Mouse (Mus musculus) neural tube, embryonic 13.5 days (tissue): Measurements from ENCODE around the gene Rgs6. TPM values are rescaled to one million over a fixed set of nuclear protein-coding genes. Genes with fewer than 3 reads are reported as not detected.

Source experiments
- ATAC-seq: fragments of 200-750 bp; cut with Nextera tagmentation; 2 replicates; pipeline ENCODE4 v1.8.0; 2017; ENCODE audit warnings: low read depth, mild to moderate bottlenecking, moderate TSS enrichment, moderate library complexity
- H3K27ac ChIP-seq: fragments of 300-500 bp; sonication (generic); replicated peaks from 2 replicates; pipeline ENCODE4 v1.5.1; 2015; ENCODE audit warnings: moderate library complexity, mild to moderate bottlenecking, inconsistent platforms
- H3K27me3 ChIP-seq: fragments of 300-500 bp; sonication (generic); 2 replicates; pipeline ENCODE4 v1.6.1; 2015; ENCODE audit warnings: mild to moderate bottlenecking, inconsistent platforms
- H3K36me3 ChIP-seq: fragments of 300-500 bp; sonication (generic); 2 replicates; pipeline ENCODE4 v1.6.1; 2015; ENCODE audit warnings: mild to moderate bottlenecking, inconsistent platforms
- H3K4me1 ChIP-seq: fragments of 300-500 bp; sonication (generic); replicated peaks from 2 replicates; pipeline ENCODE4 v1.6.1; 2015; ENCODE audit warnings: inconsistent platforms
- H3K4me2 ChIP-seq: fragments of 300-500 bp; sonication (generic); 2 replicates; pipeline ENCODE4 v1.6.1; 2015; ENCODE audit warnings: inconsistent platforms, mild to moderate bottlenecking, moderate library complexity
- H3K4me3 ChIP-seq: fragments of 300-500 bp; sonication (generic); 2 replicates; pipeline ENCODE4 v1.5.1; 2015; ENCODE audit warnings: mild to moderate bottlenecking, inconsistent platforms
- H3K9ac ChIP-seq: fragments of 300-500 bp; sonication (generic); 2 replicates; pipeline ENCODE4 v1.6.1; 2015; ENCODE audit warnings: moderate library complexity, mild to moderate bottlenecking, inconsistent platforms
- H3K9me3 ChIP-seq: fragments of 300-500 bp; sonication (generic); 2 replicates; pipeline ENCODE4 v1.6.1; 2016; ENCODE audit warnings: inconsistent platforms
- WGBS: fragments of 180-500 bp; shearing (Covaris S2); methylation state at CpG from one replicate; pipeline ENCODE4 v1.1.7; 2015; 5-methylcytosine and 5-hydroxymethylcytosine counted together
- polyA plus RNA-seq: library from polyadenylated mRNA; unstranded; fragments of >200 nt; fragmentation: Nextera tagmentation; extraction: Ambion mirVana; gene quantifications from 2 replicates; pipeline ENCODE4 v1.2.1, GENCODE M21; 2015

Gene Rgs6
- polyA plus RNA-seq, 1 experiment from 2014 or later: 3.1 TPM

DNA sequence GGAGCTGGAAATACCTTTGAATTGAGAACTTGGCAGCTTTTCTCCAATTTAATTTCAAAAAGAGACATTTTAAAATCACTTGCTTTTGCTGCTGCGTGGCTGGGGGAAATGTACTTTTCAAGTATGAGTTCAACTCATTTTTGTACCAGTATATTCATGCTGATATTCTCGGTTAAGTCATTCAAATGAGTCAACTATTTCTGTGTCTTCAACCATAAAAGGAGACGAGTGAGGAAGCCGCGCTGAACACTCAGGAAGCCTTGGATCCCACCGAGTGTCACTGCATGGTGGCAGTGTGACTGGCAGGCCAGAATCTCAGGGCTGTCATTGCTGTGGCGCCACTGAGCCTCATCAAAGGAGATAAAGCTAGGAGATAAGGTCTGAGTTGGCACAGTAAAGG is 143.5 kb downstream of the Rgs6 start:
- Histone ChIP-seq H3K36me3 (no peaks in the 10 kb centered on the region), H3K4me2 (no peak overlapping the region), H3K27ac (no peak overlapping the region), H3K9me3 (no peaks in the 10 kb centered on the region), H3K4me3 (no peak overlapping the region), H3K27me3 (no peaks in the 10 kb centered on the region), H3K9ac (no peak overlapping the region), H3K4me1 (no peaks in the 10 kb centered on the region)
- 82% methylated on average over 7 of the region's 7 CpGs for WGBS
- no peak for ATAC-seq

DNA sequence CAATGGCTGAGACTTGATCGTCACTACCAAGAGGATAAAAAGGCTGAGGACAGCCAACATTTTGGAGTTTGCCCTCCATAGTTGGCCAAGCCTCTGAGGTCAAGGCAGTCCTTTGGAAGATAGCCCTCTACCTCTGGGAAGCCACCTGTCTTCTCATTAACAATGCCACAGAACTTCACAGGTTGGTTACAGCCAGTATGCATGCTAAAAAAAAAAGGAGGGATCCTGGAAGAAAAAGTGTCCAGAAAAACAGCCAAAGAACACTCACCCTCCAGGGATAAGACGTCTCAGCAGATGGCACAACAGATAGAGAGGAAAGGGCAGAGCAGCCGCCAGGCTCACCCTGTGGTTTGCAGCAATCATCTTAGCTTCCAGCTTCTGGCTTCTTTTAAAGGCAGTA is 154.9 kb downstream of the Rgs6 start:
- no peak for ATAC-seq
- H3K9me3 ChIP-seq: no peaks in the 10 kb centered on the region
- H3K36me3 ChIP-seq: no peaks in the 10 kb centered on the region
- H3K4me1 ChIP-seq: no peaks in the 10 kb centered on the region
- H3K27ac ChIP-seq: no peak overlapping the region
- H3K4me3 ChIP-seq: no peak overlapping the region
- no peak overlapping the region for H3K4me2 ChIP-seq
- H3K9ac ChIP-seq: no peak overlapping the region
- WGBS: 86% methylated on average over 3 of the region's 3 CpGs
- H3K27me3 ChIP-seq: no peaks in the 10 kb centered on the region

DNA sequence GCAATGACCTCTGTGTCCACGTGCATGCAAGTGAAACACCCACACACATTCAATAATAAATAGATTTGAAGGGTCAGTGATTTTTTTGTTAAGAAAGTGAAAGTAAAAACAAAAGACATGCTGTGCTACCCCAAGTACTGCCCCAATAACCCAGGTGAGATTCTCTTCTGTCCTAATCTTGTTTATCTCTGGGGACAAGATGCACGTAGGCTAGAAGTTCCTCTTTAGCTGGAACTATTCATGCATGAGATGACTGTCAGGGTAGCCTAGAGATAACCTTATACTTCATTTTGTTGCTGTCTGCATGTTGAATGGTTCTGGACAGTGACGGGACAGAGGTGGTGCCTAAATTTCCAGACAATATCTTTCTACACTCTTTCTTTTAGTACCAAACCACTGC is 155.9 kb downstream of the Rgs6 start:
- no peaks in the 10 kb centered on the region for H3K9me3 ChIP-seq
- no peak overlapping the region for H3K4me2 ChIP-seq
- no peak for ATAC-seq
- no peak overlapping the region for H3K9ac ChIP-seq
- H3K27me3 ChIP-seq: no peaks in the 10 kb centered on the region
- no peaks in the 10 kb centered on the region for H3K4me1 ChIP-seq
- H3K36me3 ChIP-seq: no peaks in the 10 kb centered on the region
- H3K4me3 ChIP-seq: no peak overlapping the region
- WGBS: 53% methylated on average over 3 of the region's 3 CpGs
- no peak overlapping the region for H3K27ac ChIP-seq

DNA sequence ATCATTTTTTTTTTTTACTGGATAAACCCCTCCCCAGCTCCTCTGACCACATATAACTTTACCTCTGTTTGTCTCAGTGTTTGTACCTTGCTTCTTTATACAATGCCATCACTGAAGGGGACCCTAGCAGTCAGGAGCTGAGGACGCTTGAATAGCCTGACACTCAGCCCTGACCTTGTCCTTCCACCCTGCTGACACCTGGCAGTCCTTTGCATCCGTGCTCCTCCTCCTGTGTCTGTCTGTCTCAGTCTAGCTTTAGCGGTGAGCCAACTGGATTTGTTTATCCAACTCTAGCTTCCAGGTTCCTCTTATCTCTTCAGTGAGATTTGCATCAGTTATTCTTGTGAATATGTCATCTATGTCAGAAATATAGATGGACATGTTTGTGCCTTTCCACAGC is 156.7 kb downstream of the Rgs6 start:
- no peak overlapping the region for H3K4me3 ChIP-seq
- 61% methylated on average over 3 of the region's 3 CpGs for WGBS
- no peak for ATAC-seq
- no peaks in the 10 kb centered on the region for H3K4me1 ChIP-seq
- H3K9ac ChIP-seq: no peak overlapping the region
- H3K27me3 ChIP-seq: no peaks in the 10 kb centered on the region
- H3K36me3 ChIP-seq: no peaks in the 10 kb centered on the region
- H3K9me3 ChIP-seq: no peaks in the 10 kb centered on the region
- H3K4me2 ChIP-seq: no peak overlapping the region
- H3K27ac ChIP-seq: no peak overlapping the region

DNA sequence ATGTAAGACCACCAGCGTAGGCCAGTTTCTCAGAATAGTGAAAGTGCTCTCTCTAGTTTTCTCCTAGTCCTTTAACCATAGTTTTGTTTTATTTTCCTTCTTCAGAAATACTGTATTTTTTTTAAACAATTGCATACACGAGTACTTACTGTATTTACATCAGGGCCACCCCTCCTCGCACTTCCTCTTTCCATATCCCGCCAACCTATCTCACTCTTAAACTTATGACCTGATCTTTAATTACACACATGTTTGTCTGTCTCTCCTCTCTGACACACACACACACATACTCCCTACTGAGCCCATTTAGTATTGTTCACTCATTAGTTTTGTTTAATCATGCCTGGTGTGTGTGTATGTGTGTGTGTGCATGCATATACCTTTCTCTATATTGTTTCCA is 159.0 kb downstream of the Rgs6 start:
- H3K4me2 ChIP-seq: no peak overlapping the region
- H3K27me3 ChIP-seq: no peaks in the 10 kb centered on the region
- WGBS: 87% methylated on average over 4 of the region's 4 CpGs
- H3K4me1 ChIP-seq: 0 out of 2 replicates have a peak, but pooled peaks cover 4% of the 10 kb centered on the region
- H3K4me3 ChIP-seq: no peak overlapping the region
- no peak overlapping the region for H3K27ac ChIP-seq
- ATAC-seq: no peak
- H3K9me3 ChIP-seq: no peaks in the 10 kb centered on the region
- no peaks in the 10 kb centered on the region for H3K36me3 ChIP-seq
- H3K9ac ChIP-seq: no peak overlapping the region

DNA sequence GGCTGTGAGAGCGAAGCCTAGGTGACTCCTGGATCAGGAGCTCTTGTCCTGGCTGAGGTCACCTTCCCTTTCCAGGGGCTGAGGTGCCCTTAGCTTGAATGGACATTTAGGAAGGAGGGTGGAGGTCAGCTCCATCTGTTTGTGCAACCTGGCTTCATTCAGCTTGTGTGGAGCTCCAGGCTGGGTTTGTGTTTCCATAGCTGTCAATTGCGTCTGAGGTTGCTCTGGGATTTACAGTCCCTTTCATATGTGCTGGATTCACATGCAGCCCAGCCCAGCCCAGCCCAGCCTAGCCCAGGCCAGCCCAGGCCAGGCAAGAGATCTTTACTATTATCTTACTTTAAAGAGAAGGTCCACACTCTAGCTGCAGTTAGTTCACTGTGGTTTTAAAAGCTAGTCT is 163.8 kb downstream of the Rgs6 start:
- H3K9me3 ChIP-seq: no peaks in the 10 kb centered on the region
- H3K27ac ChIP-seq: no peak overlapping the region
- WGBS: 66% methylated on average over 2 of the region's 2 CpGs
- no peak for ATAC-seq
- H3K4me2 ChIP-seq: no peak overlapping the region
- no peaks in the 10 kb centered on the region for H3K27me3 ChIP-seq
- H3K4me3 ChIP-seq: no peak overlapping the region
- H3K4me1 ChIP-seq: 0 out of 2 replicates have a peak, but pooled peaks cover 4% of the 10 kb centered on the region
- H3K36me3 ChIP-seq: no peaks in the 10 kb centered on the region
- no peak overlapping the region for H3K9ac ChIP-seq

DNA sequence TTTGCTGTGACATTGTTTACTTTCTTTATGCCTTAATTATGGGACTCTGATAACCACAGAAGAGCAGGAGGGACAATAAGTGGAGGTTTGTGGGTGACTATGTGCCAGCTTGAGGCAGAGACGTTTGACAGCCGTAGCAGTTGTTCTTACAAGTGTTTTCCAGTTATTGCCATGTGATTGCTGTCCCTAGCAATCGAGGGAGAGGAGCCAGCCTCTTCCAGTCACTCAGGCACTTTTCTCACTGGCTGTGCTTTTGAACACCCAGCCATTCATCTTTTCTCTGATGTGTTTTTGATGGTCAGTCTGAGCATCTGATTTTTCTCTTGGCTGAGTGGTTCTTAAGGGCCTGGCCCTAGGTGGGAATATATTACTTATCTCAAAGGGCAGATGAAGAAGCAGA is 166.4 kb downstream of the Rgs6 start:
- WGBS: 40% methylated on average over 3 of the region's 3 CpGs
- Histone ChIP-seq H3K9me3 (no peaks in the 10 kb centered on the region), H3K27ac (no peak overlapping the region), H3K27me3 (no peaks in the 10 kb centered on the region), H3K36me3 (no peaks in the 10 kb centered on the region), H3K4me2 (no peak overlapping the region), H3K4me3 (no peak overlapping the region), H3K4me1 (0 out of 2 replicates have a peak, but pooled peaks cover 4% of the 10 kb centered on the region), H3K9ac (no peak overlapping the region)
- ATAC-seq: no peak

DNA sequence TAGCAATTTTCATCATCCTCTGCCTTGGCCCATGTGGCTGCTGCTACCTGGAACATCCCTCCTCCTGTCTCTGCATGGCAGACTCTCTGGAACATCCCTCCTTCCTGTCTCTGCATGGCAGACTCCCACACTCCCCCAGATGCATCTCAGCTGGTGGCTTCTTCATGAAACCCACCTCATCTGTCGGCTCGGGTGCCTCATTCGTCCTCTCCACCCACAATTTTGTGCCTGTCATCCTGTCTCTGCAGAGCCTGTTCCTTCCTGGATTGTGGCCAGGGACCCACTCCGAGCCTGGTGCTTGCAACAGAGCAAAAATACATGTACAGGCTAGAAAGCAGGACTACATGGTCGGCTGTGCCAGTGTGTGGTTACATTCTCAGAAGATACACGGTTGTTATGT is 168.7 kb downstream of the Rgs6 start:
- Histone ChIP-seq H3K27ac (no peak overlapping the region), H3K4me1 (0 out of 2 replicates have a peak, but pooled peaks cover 2% of the 10 kb centered on the region), H3K9ac (no peak overlapping the region), H3K4me3 (no peak overlapping the region), H3K9me3 (no peaks in the 10 kb centered on the region), H3K36me3 (no peaks in the 10 kb centered on the region), H3K4me2 (no peak overlapping the region), H3K27me3 (no peaks in the 10 kb centered on the region)
- ATAC-seq: no peak
- 69% methylated on average over 6 of the region's 6 CpGs for WGBS

DNA sequence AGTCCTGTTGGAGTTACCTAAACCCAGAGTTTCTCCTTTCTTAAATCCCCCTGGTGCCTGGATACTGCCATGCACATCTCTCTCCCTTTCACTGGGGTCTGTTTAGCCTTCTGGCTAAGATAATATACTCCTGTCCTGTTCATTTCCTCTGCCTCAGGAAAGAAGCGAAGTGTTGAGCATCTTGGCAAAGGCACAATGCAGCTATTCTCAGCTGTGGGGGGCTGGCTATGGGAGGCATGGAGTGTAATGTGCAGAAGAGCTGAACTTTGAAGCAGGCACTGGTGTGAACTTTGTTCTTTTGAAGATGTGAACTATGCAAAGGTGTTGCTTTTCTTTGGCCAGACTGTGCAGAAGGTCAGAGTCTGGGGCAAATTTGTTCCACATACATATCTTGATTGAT is 169.3 kb downstream of the Rgs6 start:
- no peaks in the 10 kb centered on the region for H3K4me1 ChIP-seq
- 54% methylated on average over 1 of the region's 1 CpGs for WGBS
- H3K36me3 ChIP-seq: no peaks in the 10 kb centered on the region
- no peak for ATAC-seq
- no peak overlapping the region for H3K9ac ChIP-seq
- no peaks in the 10 kb centered on the region for H3K27me3 ChIP-seq
- no peak overlapping the region for H3K27ac ChIP-seq
- H3K4me2 ChIP-seq: no peak overlapping the region
- no peaks in the 10 kb centered on the region for H3K9me3 ChIP-seq
- no peak overlapping the region for H3K4me3 ChIP-seq

DNA sequence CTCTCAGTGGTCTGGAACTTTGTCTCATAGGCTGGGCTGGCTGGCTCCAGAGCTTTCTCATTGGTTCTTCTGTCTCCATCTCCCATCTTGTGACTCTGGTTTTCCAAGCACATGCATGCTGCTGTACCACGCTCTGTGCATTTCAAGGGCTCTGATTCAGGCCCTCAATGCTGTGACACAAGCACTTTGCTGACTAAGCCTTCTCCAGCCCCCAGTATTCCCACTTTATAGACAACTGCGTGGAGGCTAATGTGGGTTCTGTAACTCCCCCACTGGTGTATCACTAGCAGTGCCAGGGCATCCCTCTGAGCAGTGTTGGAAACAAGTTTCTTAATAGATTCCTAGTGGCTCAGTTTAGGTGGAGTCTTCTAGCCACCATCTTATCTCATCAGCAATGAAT is 174.0 kb downstream of the Rgs6 start:
- H3K36me3 ChIP-seq: no peaks in the 10 kb centered on the region
- no peak overlapping the region for H3K27ac ChIP-seq
- H3K27me3 ChIP-seq: no peaks in the 10 kb centered on the region
- H3K4me1 ChIP-seq: no peaks in the 10 kb centered on the region
- no peaks in the 10 kb centered on the region for H3K9me3 ChIP-seq
- 91% methylated on average over 2 of the region's 2 CpGs for WGBS
- H3K4me3 ChIP-seq: no peak overlapping the region
- no peak overlapping the region for H3K4me2 ChIP-seq
- H3K9ac ChIP-seq: no peak overlapping the region
- ATAC-seq: no peak

DNA sequence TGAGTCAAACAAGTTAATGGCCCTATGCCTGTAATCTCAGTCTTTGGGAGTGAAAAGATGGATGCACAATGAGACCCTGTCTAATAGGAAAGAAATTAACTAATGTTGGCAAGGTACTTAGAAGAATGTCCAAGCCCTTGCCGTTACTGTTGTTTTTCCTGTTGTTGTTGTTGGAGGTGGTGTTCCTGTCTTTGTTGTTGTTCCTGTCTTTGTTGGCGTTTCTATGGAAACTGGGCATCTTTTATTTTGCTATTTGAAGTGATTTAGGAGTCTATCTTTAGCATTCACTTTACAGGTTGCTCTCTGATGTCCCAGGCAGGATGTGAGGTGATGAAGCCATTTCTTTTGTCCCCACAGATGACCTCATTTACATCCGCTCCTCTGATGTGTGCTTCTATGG is 180.6 kb downstream of the Rgs6 start:
- Histone ChIP-seq H3K9me3 (no peaks in the 10 kb centered on the region), H3K4me2 (no peak overlapping the region), H3K36me3 (no peaks in the 10 kb centered on the region), H3K27me3 (no peaks in the 10 kb centered on the region), H3K4me3 (no peak overlapping the region), H3K4me1 (no peaks in the 10 kb centered on the region), H3K27ac (no peak overlapping the region), H3K9ac (no peak overlapping the region)
- ATAC-seq: no peak
- WGBS: 72% methylated on average over 3 of the region's 3 CpGs

DNA sequence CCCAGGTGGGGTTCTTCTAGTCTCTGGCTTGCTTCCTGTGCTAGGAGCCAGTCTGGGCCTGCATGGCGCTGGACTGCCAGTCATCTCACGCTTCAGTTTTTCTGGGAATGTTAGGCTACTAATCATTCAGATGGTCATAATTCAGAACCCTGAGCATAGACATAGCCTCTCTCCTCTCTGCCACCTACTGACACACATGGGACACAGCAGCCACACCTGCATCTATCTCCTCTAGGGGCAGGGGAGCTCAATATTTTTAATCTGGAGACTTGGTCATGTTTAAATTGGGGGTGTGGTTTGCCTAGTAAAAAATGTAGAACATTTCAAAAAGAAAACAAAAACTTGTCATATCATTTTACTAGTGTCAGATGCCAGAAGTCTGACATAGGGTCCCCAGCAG is 184.1 kb downstream of the Rgs6 start:
- Histone ChIP-seq H3K4me3 (no peak overlapping the region), H3K9me3 (no peaks in the 10 kb centered on the region), H3K9ac (no peak overlapping the region), H3K27ac (no peak overlapping the region), H3K27me3 (no peaks in the 10 kb centered on the region), H3K4me1 (no peaks in the 10 kb centered on the region), H3K4me2 (no peak overlapping the region), H3K36me3 (no peaks in the 10 kb centered on the region)
- WGBS: 98% methylated on average over 2 of the region's 2 CpGs
- ATAC-seq: no peak

DNA sequence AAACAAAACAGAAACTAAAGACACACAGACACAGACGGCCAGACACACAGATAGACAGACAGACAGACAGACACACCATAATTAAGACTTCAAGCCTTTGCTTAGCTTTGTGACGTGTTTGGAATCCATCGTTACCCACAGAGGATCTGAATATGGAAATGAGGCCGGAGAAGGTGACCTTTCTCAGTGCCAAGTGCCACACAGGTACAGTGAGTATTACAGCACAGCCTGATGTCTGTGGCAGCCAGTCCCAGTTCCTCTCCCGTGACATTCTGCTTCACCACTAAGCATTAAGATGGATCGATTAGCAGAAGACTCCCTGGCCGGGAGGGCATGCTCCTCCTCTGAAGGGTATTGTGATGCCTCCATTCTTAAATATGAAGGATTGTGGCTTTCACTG is 186.5 kb downstream of the Rgs6 start:
- ATAC-seq: no peak
- H3K27ac ChIP-seq: no peak overlapping the region
- H3K27me3 ChIP-seq: no peaks in the 10 kb centered on the region
- no peak overlapping the region for H3K4me2 ChIP-seq
- no peaks in the 10 kb centered on the region for H3K4me1 ChIP-seq
- no peak overlapping the region for H3K9ac ChIP-seq
- no peaks in the 10 kb centered on the region for H3K36me3 ChIP-seq
- H3K9me3 ChIP-seq: no peaks in the 10 kb centered on the region
- no peak overlapping the region for H3K4me3 ChIP-seq
- 86% methylated on average over 7 of the region's 7 CpGs for WGBS
